Mouse (Mus musculus) layer of hippocampus, adult 2 months (tissue): Measurements from ENCODE around the gene Pex14. TPM values are rescaled to one million over a fixed set of nuclear protein-coding genes. Genes with fewer than 3 reads are reported as not detected.

Source experiments
- DNase-seq, 2 experiments: peaks; one replicate each; pipeline ENCODE4 v3.0.0; 2022; ENCODE audit warnings: low spot score in 2 of 2
- H3K27ac ChIP-seq: fragments of 200-600 bp; 2 replicates; pipeline ENCODE4 v1.8.1; 2022
- H3K4me3 ChIP-seq: fragments of 200-600 bp; 2 replicates; pipeline ENCODE4 v1.8.1; 2022; ENCODE audit warnings: mild to moderate bottlenecking
- CTCF ChIP-seq: fragments of 200-600 bp; conservative IDR thresholded peaks from 2 replicates; pipeline ENCODE4 v1.8.1; 2022; ENCODE audit warnings: antibody characterized with exemption, mild to moderate bottlenecking, moderate library complexity
- total RNA-seq, 2 experiments: library from RNA; stranded (reverse); gene quantifications; 2 replicates each; pipeline ENCODE4 v1.2.3; 2021

Gene Pex14
- total RNA-seq, 2 experiments from 2014 or later = 47.8 to 48.5 TPM

- no peak overlapping the region for H3K27ac ChIP-seq
- no peak for TF ChIP-seq CTCF
- DNase-seq = no peak
Observed at GRCm38 (mm10) chr4:149085381-149085780, 14.3 kb downstream of the Pex14 start.

GRCm38 (mm10) chr4:149081528-149081927, 18.1 kb downstream of the Pex14 start:
- H3K27ac ChIP-seq = no peak overlapping the region
- DNase-seq = no peak
- no peak overlapping the region for H3K4me3 ChIP-seq
- no peak for TF ChIP-seq CTCF

More at GRCm38 (mm10) chr4:149085381-149085780, 14.3 kb downstream of the Pex14 start:
- H3K4me3 ChIP-seq = no peak overlapping the region

GRCm38 (mm10) chr4:149080111-149080510, 19.6 kb downstream of the Pex14 start:
- TF ChIP-seq CTCF = no peak
- no peak for DNase-seq
- H3K4me3 ChIP-seq = no peak overlapping the region
- H3K27ac ChIP-seq = no peak overlapping the region

GRCm38 (mm10) chr4:149079629-149080028, 20.0 kb downstream of the Pex14 start:
- H3K4me3 ChIP-seq = no peak overlapping the region
- no peak for TF ChIP-seq CTCF
- no peak overlapping the region for H3K27ac ChIP-seq

GRCm38 (mm10) chr4:149078261-149078660, 21.4 kb downstream of the Pex14 start:
- no peak for DNase-seq
- no peak overlapping the region for H3K4me3 ChIP-seq
- no peak overlapping the region for H3K27ac ChIP-seq
- TF ChIP-seq CTCF = no peak

More at GRCm38 (mm10) chr4:149079629-149080028, 20.0 kb downstream of the Pex14 start:
- DNase-seq = no peak

GRCm38 (mm10) chr4:149075871-149076575, 23.7 kb downstream of the Pex14 start:
- DNase-seq = peak; percentile 72 to 73
- H3K4me3 ChIP-seq = no peak overlapping the region
- TF ChIP-seq CTCF = peak; percentile 81
- H3K27ac ChIP-seq = no peak overlapping the region

GRCm38 (mm10) chr4:149075073-149075472, 24.6 kb downstream of the Pex14 start:
- no peak for TF ChIP-seq CTCF
- Histone ChIP-seq H3K4me3 (no peak overlapping the region), H3K27ac (no peak overlapping the region)
- DNase-seq = no peak

GRCm38 (mm10) chr4:149066672-149067551, 32.8 kb downstream of the Pex14 start:
- H3K4me3 ChIP-seq = no peak overlapping the region
- no peak for DNase-seq
- no peak overlapping the region for H3K27ac ChIP-seq
- TF ChIP-seq CTCF = peak; percentile 70

- peak in 1 of 2 experiments; percentile 27 for DNase-seq
- H3K27ac ChIP-seq = no peak overlapping the region
- no peak overlapping the region for H3K4me3 ChIP-seq
- no peak for TF ChIP-seq CTCF
Observed at GRCm38 (mm10) chr4:149064061-149064854, 35.4 kb downstream of the Pex14 start.

GRCm38 (mm10) chr4:149062406-149063318, 37.0 kb downstream of the Pex14 start:
- no peak for DNase-seq
- H3K27ac ChIP-seq = no peak overlapping the region
- H3K4me3 ChIP-seq = no peak overlapping the region
- no peak for TF ChIP-seq CTCF

- TF ChIP-seq CTCF = no peak
- Histone ChIP-seq H3K4me3 (no peak overlapping the region), H3K27ac (no peak overlapping the region)
- no peak for DNase-seq
Observed at GRCm38 (mm10) chr4:149061432-149061718, 38.3 kb downstream of the Pex14 start.
